Mouse (Mus musculus) embryonic facial prominence, embryonic 10.5 days (tissue): Measurements from ENCODE around the gene Mta1. TPM values are rescaled to one million over a fixed set of nuclear protein-coding genes. Genes with fewer than 3 reads are reported as not detected.

Experiments used
- DNase-seq: peaks from one replicate; pipeline ENCODE4 v3.0.0-alpha.2; 2017; ENCODE audit warnings: low spot score
- H3K27ac ChIP-seq: fragments of 300-500 bp; sonication (generic); replicated peaks from 2 replicates; pipeline ENCODE4 v1.5.1; 2016; ENCODE audit warnings: mild to moderate bottlenecking
- H3K27me3 ChIP-seq: fragments of 300-500 bp; sonication (generic); replicated peaks from 2 replicates; pipeline ENCODE4 v1.6.1; 2016; ENCODE audit warnings: low read depth, mild to moderate bottlenecking; ENCODE audit not compliant: poor library complexity, severe bottlenecking
- H3K36me3 ChIP-seq: fragments of 300-500 bp; sonication (generic); replicated peaks from 2 replicates; pipeline ENCODE4 v1.6.1; 2016; ENCODE audit warnings: mild to moderate bottlenecking, moderate library complexity
- H3K4me1 ChIP-seq: fragments of 300-500 bp; sonication (generic); 2 replicates; pipeline ENCODE4 v1.6.1; 2016
- H3K4me3 ChIP-seq: fragments of 300-500 bp; sonication (generic); 2 replicates; pipeline ENCODE4 v1.5.1; 2016; ENCODE audit warnings: mild to moderate bottlenecking, moderate library complexity
- H3K9me3 ChIP-seq: fragments of 300-500 bp; sonication (generic); 2 replicates; pipeline ENCODE4 v1.6.1; 2016; ENCODE audit warnings: mild to moderate bottlenecking
- WGBS: fragments of 180-500 bp; shearing (Covaris S2); methylation state at CpG from one replicate; pipeline ENCODE4 v1.1.7; 2016; 5-methylcytosine and 5-hydroxymethylcytosine counted together
- polyA plus RNA-seq: library from polyadenylated mRNA; unstranded; fragments of >200 nt; fragmentation: Nextera tagmentation; extraction: Ambion mirVana; gene quantifications from 2 replicates; pipeline ENCODE4 v1.2.1, GENCODE M21; 2016

The Mta1 gene
- polyA plus RNA-seq, 1 experiment from 2014 or later: 21.0 TPM

DNA sequence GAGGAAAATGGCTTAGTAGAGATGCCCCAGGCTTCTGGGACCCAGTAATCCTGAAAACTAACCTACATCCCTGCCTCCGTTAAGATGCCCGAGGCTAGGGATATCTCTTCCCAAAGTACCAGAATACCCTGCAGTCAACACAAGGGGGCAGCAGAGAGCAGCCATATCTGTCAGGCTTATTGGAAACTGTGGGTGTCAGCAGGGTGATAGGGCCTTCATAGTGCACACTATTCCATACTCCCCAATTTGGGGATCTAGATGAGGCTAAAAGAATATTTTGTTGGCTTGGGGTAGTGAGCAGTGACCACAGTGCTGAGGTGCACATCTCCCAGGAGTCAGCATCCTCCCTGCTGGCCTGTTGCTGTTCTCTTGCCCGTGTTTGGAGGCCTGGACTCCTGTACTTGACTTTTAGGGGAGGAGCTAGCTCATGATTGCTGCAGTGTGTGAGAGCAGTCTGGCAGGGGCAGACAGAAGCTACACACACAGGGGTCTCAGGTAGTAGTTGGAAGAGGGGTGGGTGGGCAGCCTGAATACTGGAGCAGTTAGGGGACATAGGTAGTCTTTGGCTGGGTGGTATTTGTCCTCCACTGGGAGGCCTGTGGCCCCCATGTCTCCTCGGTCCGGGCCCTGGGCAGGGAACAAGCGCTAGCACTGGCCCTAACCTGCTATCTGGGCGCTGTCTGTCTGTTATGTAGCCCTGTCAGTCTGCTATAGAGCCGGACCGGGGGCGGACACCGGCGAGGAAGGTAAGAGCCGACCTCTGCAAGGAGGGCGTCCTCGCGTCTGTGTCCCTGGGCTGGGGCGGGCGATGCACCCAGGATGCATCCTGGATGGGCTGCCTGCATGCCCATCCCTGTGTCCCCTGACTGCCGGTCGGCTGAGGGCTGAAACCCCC lies 21.7 kb downstream of the Mta1 start:
- WGBS: 88% methylated on average over 20 of the region's 20 CpGs
- Histone ChIP-seq H3K27me3 (no peaks in the 10 kb centered on the region), H3K9me3 (no peaks in the 10 kb centered on the region), H3K4me3 (no peak overlapping the region), H3K4me1 (no peaks in the 10 kb centered on the region), H3K36me3 (peaks cover 98% of the 10 kb centered on the region), H3K27ac (no peak overlapping the region)
- DNase-seq: peak; percentile 81

DNA sequence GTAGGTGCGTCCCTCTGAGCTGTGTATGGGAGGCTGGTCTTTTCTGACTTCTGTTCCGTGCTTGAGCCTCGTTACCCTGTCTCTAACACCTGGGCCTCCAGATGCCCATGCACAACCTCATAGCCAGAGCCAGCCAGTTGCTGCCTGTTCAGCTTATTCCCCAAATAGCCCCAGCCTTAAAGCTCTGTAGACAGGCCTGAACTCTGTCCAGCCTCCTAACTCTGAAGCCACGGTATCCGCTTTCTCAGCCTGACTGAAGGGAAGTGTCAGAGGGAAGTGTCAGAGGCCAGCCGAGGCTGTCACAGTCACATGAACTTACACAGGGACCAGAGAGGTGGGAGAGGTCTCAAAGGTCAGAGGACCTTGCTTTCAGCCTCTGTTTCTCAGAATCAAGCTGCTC lies 26.6 kb downstream of the Mta1 start:
- Histone ChIP-seq H3K9me3 (no peaks in the 10 kb centered on the region), H3K27me3 (no peaks in the 10 kb centered on the region), H3K36me3 (peaks cover 100% of the 10 kb centered on the region), H3K4me1 (no peaks in the 10 kb centered on the region), H3K4me3 (no peak overlapping the region), H3K27ac (no peak overlapping the region)
- no peak for DNase-seq
- WGBS: 89% methylated on average over 6 of the region's 6 CpGs

DNA sequence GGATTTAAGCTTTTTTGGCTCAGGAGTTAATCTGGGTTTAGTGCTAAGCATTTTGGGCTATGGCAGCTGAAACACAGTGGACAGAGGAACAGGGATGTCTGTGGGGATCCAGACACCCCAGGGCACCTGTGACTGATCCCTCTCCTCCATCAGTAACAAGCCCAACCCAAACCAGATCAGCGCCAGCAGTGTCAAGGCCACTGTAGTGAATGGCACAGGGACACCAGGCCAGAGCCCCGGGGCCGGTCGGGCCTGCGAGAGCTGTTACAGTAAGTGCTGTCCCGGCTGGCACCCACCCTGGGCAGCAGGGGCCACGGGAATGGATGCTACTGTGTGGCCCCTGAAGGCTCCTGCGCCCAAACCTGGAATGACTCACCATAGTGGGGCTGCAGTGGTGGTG lies 32.7 kb downstream of the Mta1 start:
- Histone ChIP-seq H3K4me1 (no peaks in the 10 kb centered on the region), H3K36me3 (peaks cover 100% of the 10 kb centered on the region), H3K9me3 (no peaks in the 10 kb centered on the region), H3K27ac (no peak overlapping the region), H3K4me3 (no peak overlapping the region), H3K27me3 (no peaks in the 10 kb centered on the region)
- 94% methylated on average over 8 of the region's 8 CpGs for WGBS
- DNase-seq: no peak

DNA sequence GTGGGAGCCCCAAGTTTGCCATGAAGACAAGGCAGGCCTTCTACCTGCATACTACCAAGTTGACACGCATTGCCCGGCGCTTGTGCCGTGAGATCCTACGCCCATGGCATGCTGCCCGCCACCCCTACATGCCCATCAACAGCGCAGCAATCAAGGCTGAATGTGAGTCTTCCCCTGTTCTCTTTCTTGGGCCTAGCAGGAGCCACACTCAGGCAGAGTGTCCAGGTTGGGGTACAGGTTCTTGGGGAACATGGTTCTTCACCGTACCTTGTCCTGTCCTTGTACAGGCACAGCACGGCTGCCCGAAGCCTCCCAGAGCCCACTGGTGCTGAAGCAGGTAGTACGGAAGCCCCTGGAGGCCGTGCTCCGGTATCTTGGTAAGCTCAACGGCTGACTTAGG lies 33.5 kb downstream of the Mta1 start:
- Histone ChIP-seq H3K27me3 (no peaks in the 10 kb centered on the region), H3K36me3 (peaks cover 100% of the 10 kb centered on the region), H3K9me3 (no peaks in the 10 kb centered on the region)

DNA sequence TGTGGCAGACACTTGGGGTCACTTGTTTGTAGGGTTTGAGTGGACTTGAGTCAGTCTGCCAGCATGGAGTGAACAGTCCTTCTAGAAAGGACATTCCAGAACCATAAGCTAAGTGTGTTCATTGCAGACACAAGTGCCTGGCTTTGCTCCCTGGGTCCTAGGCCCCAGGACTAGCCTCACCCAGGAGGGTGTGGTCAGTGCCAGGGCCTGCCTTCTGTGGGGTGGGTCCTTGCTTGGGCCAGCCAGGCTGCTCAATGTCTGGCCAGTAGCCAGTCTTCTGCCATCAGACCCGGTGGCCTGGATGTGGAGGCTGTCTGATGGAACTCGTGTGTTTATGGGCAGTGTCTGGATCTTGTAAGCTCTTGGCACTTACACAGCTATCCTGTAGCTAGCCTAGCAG lies 34.5 kb downstream of the Mta1 start:
- Histone ChIP-seq H3K36me3 (peaks cover 100% of the 10 kb centered on the region), H3K27me3 (no peaks in the 10 kb centered on the region), H3K27ac (no peak overlapping the region), H3K4me1 (peaks cover 2% of the 10 kb centered on the region; the same call in 1 of the 2 replicates), H3K9me3 (no peaks in the 10 kb centered on the region), H3K4me3 (no peak overlapping the region)
- no peak for DNase-seq
- 88% methylated on average over 2 of the region's 2 CpGs for WGBS

More for the DNA sequence above, 33.5 kb downstream of the Mta1 start:
- Histone ChIP-seq H3K4me1 (no peaks in the 10 kb centered on the region), H3K4me3 (no peak overlapping the region), H3K27ac (no peak overlapping the region)
- WGBS: 96% methylated on average over 14 of the region's 14 CpGs
- no peak for DNase-seq

DNA sequence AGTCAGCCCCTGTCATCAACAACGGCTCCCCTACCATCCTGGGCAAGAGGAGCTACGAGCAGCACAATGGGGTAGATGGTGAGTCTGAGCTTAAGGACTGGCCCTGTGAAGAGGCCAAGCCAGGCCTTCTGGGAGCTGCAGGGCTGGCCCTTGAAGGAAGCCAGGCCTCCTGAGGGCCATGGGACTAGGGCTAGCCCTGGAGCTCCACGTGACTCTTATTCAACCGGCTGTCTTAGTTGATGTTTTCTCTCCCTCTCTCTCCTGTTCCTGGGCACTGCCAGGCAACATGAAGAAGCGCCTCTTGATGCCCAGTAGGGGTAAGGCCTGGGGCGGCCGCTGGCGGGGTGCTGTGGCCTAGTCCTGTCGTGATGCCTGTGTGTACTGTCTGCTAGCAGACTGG lies 35.2 kb downstream of the Mta1 start:
- Histone ChIP-seq H3K36me3 (peaks cover 100% of the 10 kb centered on the region), H3K27ac (no peak overlapping the region), H3K27me3 (no peaks in the 10 kb centered on the region), H3K4me3 (no peak overlapping the region), H3K4me1 (peaks cover 5% of the 10 kb centered on the region; the same call in 1 of the 2 replicates), H3K9me3 (no peaks in the 10 kb centered on the region)
- no peak for DNase-seq
- WGBS: 92% methylated on average over 9 of the region's 9 CpGs

DNA sequence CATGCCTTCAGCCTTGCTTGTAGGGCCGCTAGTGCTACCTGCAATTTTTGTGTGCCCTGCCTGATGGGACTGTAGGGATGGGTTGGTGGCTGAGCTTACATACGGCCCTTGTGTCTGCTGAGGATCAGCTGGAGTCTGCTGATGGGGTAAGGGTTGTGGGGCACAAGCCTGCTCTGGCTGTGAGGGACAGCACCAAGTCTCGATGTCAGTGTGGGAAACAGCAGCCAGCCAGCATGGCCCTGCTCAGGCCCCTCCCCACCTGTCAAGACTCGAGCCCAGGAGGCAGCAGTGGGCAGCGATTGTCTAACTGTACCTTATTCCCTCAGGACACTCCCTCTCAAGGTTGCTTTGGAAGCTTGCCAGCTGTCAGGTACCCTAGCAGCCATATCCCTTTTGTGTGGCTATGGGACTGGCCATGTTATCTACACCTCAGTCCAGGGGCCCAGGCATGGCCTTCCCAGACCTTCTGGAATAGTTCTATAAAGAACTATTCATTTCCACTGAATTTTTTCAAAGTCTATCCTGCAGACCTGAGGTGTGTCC lies 35.9 kb downstream of the Mta1 start:
- Histone ChIP-seq H3K27me3 (no peaks in the 10 kb centered on the region), H3K27ac (no peak overlapping the region), H3K9me3 (no peaks in the 10 kb centered on the region), H3K4me1 (peaks cover 11% of the 10 kb centered on the region), H3K36me3 (peaks cover 100% of the 10 kb centered on the region), H3K4me3 (no peak overlapping the region)
- DNase-seq: no peak
- WGBS: 92% methylated on average over 5 of the region's 5 CpGs

DNA sequence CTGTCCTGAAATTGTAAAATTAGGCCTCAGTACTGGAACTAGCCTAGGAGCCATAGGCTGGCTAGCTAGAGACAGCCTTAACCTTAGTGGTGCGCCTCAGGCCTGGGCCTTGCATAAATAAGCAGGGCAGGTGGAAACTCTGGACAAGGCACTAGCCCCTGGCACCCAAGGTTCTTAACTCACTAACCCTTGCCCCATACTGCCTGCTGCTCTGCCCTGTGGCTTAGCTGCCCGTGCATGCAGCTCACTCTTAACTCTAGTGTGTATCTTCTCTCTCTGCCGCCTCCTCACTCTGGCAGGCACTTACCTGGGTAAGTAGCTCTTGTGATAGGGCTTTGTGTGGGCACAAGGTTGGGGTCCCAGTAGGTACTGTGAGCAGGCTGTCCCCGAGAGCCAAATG lies 36.4 kb downstream of the Mta1 start:
- H3K4me1 ChIP-seq: peaks cover 16% of the 10 kb centered on the region
- H3K9me3 ChIP-seq: no peaks in the 10 kb centered on the region
- no peaks in the 10 kb centered on the region for H3K27me3 ChIP-seq
- DNase-seq: no peak
- no peak overlapping the region for H3K27ac ChIP-seq
- H3K4me3 ChIP-seq: no peak overlapping the region
- H3K36me3 ChIP-seq: peaks cover 96% of the 10 kb centered on the region
- 94% methylated on average over 4 of the region's 4 CpGs for WGBS

DNA sequence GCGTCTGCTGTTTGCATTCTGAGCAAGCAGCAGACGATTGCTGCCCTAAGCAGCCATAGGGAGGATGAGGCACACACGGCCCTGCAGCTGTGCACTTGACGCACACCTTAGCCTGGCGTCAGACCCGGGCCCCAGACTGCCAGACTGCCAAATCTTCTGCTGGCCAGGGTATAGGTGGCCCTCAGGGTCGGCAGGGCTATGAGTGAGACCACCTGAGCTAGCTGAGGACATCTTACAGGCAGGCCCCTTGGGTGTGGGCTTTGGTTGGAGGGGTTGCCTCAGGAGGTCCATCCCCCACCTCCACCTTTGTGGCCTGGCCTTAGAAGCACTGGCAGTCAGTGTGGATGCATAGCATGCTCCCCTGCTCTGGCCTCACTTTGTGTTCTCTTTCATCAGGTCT lies 37.3 kb downstream of the Mta1 start:
- H3K27me3 ChIP-seq: peaks cover 2% of the 10 kb centered on the region; the same call in 1 of the 2 replicates
- H3K36me3 ChIP-seq: peaks cover 87% of the 10 kb centered on the region
- peaks cover 25% of the 10 kb centered on the region for H3K4me1 ChIP-seq
- no peak overlapping the region for H3K27ac ChIP-seq
- no peaks in the 10 kb centered on the region for H3K9me3 ChIP-seq
- no peak for DNase-seq
- H3K4me3 ChIP-seq: no peak overlapping the region
- WGBS: 91% methylated on average over 7 of the region's 7 CpGs

DNA sequence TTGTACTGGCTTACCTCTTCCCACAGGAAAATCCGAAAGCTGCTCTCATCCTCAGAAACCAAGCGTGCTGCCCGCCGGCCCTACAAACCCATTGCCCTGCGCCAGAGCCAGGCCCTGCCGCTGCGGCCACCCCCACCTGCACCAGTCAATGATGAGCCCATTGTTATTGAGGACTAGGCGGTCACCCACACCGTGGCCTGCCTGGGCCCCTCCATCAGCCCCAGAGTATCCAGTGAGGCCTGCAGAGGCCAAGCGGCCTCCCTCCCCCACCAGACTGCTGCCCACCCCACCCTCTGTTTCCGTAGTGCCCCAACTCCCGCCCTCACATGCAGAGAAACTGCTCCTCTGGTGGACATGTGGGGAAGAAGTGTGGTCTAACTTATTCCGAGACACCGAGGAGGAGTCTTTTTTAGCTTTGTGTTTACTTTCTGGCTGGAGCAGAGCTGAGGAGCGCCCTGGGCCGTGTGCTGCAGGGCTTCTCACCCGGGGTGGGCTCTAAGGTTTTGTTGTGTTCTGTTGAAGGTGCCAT lies 38.5 kb downstream of the Mta1 start:
- DNase-seq: no peak
- H3K4me1 ChIP-seq: peaks cover 37% of the 10 kb centered on the region
- 89% methylated on average over 17 of the region's 17 CpGs for WGBS
- H3K36me3 ChIP-seq: peaks cover 76% of the 10 kb centered on the region
- H3K4me3 ChIP-seq: no peak overlapping the region
- H3K27me3 ChIP-seq: peaks cover 13% of the 10 kb centered on the region
- H3K27ac ChIP-seq: no peak overlapping the region
- no peaks in the 10 kb centered on the region for H3K9me3 ChIP-seq

DNA sequence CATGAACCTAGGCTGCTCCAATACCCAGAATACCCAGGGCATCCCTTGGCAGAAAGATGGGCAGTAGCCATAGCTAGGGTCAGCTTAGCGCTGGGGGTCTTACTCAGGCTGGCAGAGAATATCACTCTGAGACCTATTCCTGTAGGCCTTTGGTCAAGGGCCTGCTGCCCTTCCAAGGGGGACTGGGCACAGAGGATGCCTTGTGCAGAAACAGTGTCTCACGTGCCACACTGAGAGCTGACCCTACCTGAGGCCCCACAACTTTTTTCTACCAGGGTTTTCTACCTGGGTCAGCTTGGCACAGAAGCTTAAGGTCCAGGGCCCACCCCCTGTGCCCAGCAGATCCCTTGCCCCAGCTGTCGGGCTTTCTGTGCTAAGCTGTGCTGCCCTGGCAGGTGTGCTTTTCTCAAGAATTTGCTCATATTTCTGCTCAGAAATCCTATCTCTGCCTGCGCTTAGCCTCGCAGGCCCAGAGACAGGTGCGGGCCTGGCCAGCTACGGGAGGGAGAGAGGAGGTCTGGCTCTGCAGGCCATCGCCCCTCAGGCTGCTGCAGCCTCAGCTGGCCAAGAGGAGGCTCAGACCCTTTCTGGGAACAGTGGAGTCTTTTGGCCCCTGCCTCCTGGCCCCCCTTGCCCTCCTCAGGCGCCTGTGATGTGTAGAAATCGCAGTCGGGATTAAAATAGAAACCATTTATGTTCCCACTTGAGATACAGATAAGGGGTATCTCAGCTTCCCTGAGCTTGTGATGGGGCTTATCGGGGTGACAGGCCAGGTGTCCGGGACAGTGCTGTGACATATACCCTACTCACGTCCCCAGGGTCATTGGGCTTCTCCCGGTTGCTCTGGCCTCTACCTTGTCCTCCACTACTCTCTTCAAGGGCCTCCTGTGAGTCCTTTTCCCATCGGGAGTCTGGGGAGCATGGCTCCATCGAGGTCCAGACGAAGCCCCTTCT lies 39.5 kb downstream of the Mta1 start:
- peaks cover 47% of the 10 kb centered on the region for H3K4me1 ChIP-seq
- no peak overlapping the region for H3K4me3 ChIP-seq
- peaks cover 23% of the 10 kb centered on the region for H3K27me3 ChIP-seq
- 90% methylated on average over 18 of the region's 18 CpGs for WGBS
- H3K36me3 ChIP-seq: peaks cover 66% of the 10 kb centered on the region
- H3K9me3 ChIP-seq: no peaks in the 10 kb centered on the region
- no peak for DNase-seq
- H3K27ac ChIP-seq: no peak overlapping the region

DNA sequence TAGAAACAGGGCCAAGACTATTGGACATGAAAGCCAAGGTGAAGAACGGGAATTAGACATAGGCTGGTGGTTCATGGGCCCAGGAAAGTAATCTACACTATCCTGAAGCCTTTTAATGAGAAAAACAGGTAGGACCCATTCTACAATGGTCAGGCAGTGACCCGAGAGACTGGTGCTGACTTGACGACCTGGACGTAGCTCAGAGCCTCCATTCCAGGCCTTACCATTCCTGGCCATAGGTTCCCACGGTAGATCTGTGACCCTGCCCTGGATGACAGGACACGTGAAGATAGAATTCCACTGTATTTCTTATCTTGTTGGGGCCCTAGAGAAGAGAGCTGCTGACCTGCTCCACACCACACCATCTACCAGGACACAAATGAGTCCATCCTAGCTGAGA lies 40.2 kb downstream of the Mta1 start:
- H3K27ac ChIP-seq: no peak overlapping the region
- DNase-seq: no peak
- peaks cover 54% of the 10 kb centered on the region for H3K4me1 ChIP-seq
- WGBS: 77% methylated on average over 6 of the region's 6 CpGs
- no peak overlapping the region for H3K4me3 ChIP-seq
- no peaks in the 10 kb centered on the region for H3K9me3 ChIP-seq
- H3K36me3 ChIP-seq: peaks cover 59% of the 10 kb centered on the region
- H3K27me3 ChIP-seq: peaks cover 31% of the 10 kb centered on the region
